8 mouse cellular contexts compared by ENCODE assay signal in genomic region chr4:135150031-135150801, GRCm38 (mm10). TPM values are rescaled to one million over a fixed set of nuclear protein-coding genes. Genes with fewer than 3 reads are reported as not detected.
DNase-seq lines count a peak whose midpoint lies in the region; ATAC-seq lines count a peak whose summit lies in the region.

No protein-coding gene starts in this region.

- peaks cover 95% of the 10 kb centered on the region for H3K27me3 ChIP-seq in forebrain, embryonic 15.5 days
- peaks cover 96% of the 10 kb centered on the region for H3K27me3 ChIP-seq in hindbrain, embryonic 14.5 days (ENCODE audit: control insufficient read depth, insufficient read depth, low read length)

- H3K4me1 ChIP-seq in forebrain, embryonic 15.5 days, result peaks cover 14% of the 10 kb centered on the region
- H3K4me1 ChIP-seq in hindbrain, embryonic 14.5 days (replicated peaks; ENCODE audit: control insufficient read depth, insufficient read depth, low read length), result no peaks in the 10 kb centered on the region

- H3K4me2 ChIP-seq in forebrain, embryonic 15.5 days (replicated peaks), result no peak overlapping the region
- no peak overlapping the region for H3K4me2 ChIP-seq in hindbrain, embryonic 14.5 days (replicated peaks)

- no peak overlapping the region for H3K9ac ChIP-seq in forebrain, embryonic 15.5 days (replicated peaks)
- H3K9ac ChIP-seq in hindbrain, embryonic 14.5 days, result no peak overlapping the region

- ATAC-seq in cerebellum, adult (ENCODE audit: insufficient number of reproducible peaks, low FRiP score, low TSS enrichment), result no peak
- 0 out of 2 replicates have a peak, but pooled peaks have one; percentile 16 for ATAC-seq in forebrain, embryonic 15.5 days (replicated peaks)
- ATAC-seq in hindbrain, embryonic 14.5 days (ENCODE audit: low FRiP score), result no peak
- peak; percentile 80 for ATAC-seq in megakaryocyte progenitor cell, adult 5-6 weeks (replicated peaks; ENCODE audit: poor library complexity)

- no peaks in the 10 kb centered on the region for H3K36me3 ChIP-seq in forebrain, embryonic 15.5 days
- H3K36me3 ChIP-seq in hindbrain, embryonic 14.5 days (replicated peaks; ENCODE audit: control insufficient read depth, insufficient read depth), result no peaks in the 10 kb centered on the region

- no peak overlapping the region for H3K4me3 ChIP-seq in forebrain, embryonic 15.5 days
- H3K4me3 ChIP-seq in hindbrain, embryonic 14.5 days (replicated peaks; ENCODE audit: low read length), result no peak overlapping the region

- WGBS in forebrain, embryonic 15.5 days, result 3% methylated on average over 32 of the region's 32 CpGs
- WGBS in hindbrain, embryonic 14.5 days, result 2% methylated on average over 32 of the region's 32 CpGs

- peak; percentile 24 for DNase-seq in cerebellum, adult 11 months
- DNase-seq in c-Kit-positive CD71-positive TER-119-positive erythroid progenitor cells, embryonic 14.5 days (ENCODE audit: low spot score), result peak; percentile 50
- DNase-seq in hindbrain, embryonic 14.5 days (ENCODE audit: low spot score), result peak; percentile 63
- DNase-seq in left cerebral cortex, adult 8-10 months (ENCODE audit: low spot score in 2 of 2), result peak; percentile 14 to 18
- DNase-seq in spleen, postnatal 36 days (ENCODE audit: low spot score in 2 of 2), result peak; percentile 79 to 81

- no peak overlapping the region for H3K27ac ChIP-seq in forebrain, embryonic 15.5 days (replicated peaks)
- H3K27ac ChIP-seq in hindbrain, embryonic 14.5 days, result no peak overlapping the region

- no peaks in the 10 kb centered on the region for H3K9me3 ChIP-seq in forebrain, embryonic 15.5 days
- no peaks in the 10 kb centered on the region for H3K9me3 ChIP-seq in hindbrain, embryonic 14.5 days (ENCODE audit: control insufficient read depth, low read length)

RNA-seq across cellular contexts. Expression of gene Runx3, which starts 29.8 kb away (rescaled TPM):
- polyA plus RNA-seq in forebrain, embryonic 15.5 days (2015; fragmentation: Nextera tagmentation; extraction: Ambion mirVana), result not detected in 2 replicates
- not detected in 2 replicates for polyA plus RNA-seq in hindbrain, embryonic 14.5 days (2014; fragmentation: Nextera tagmentation; extraction: Ambion mirVana)
- under 1 TPM in 2 of 4 experiments, not detected in 2; 0.27 to 0.30 TPM for total RNA-seq in left cerebral cortex, adult 8-10 months (2022)
- total RNA-seq in megakaryocyte progenitor cell, adult 5-6 weeks (2015), result 56.7 and 60.5 TPM in 2 replicates
- total RNA-seq in megakaryocyte progenitor cell, adult 5-6 weeks (2017), result 7.1 and 10.8 TPM in 2 replicates

Comparison
In these comparisons a context has a peak if more than half of its experiments do, and no peak if none do; other contexts are left out.
1. DNase-seq: peak in every context shown above with its lines; median percentile 80 in spleen, postnatal 36 days; 63 in hindbrain, embryonic 14.5 days; 50 in c-Kit-positive CD71-positive TER-119-positive erythroid progenitor cells, embryonic 14.5 days; 24 in cerebellum, adult 11 months; 16 in left cerebral cortex, adult 8-10 months.
2. ATAC-seq: peak in forebrain, embryonic 15.5 days (single experiment) and megakaryocyte progenitor cell, adult 5-6 weeks (single experiment); none in cerebellum, adult (single experiment) and hindbrain, embryonic 14.5 days (single experiment).
3. RNA of gene Runx3, which starts 29.8 kb away (total RNA-seq): 7.1 to 60.5 TPM in megakaryocyte progenitor cell, adult 5-6 weeks; 0.27 to 0.30 TPM in left cerebral cortex, adult 8-10 months; every median in the first group is over 4 times any median in the second.